Mouse (Mus musculus) naive thymus-derived CD4-positive, alpha-beta T cell, adult 5 months (primary cell): Measurements from ENCODE around the gene Dbx1. TPM values are rescaled to one million over a fixed set of nuclear protein-coding genes. Genes with fewer than 3 reads are reported as not detected.

Experiments used
- polyA plus RNA-seq: library from polyadenylated mRNA; unstranded; fragments of 100-300 nt; shearing (Covaris generic); gene quantifications from one replicate; pipeline ENCODE4 v1.2.1, GENCODE M21; 2017

The Dbx1 gene
- polyA plus RNA-seq: not detected

GRCm38 (mm10) chr7:49636491-49637115 is at the start of gene Dbx1:
TSS of gene Dbx1 (minus strand) at chr7:49636849.

Other genes with a start within 250 kb of the Dbx1 start
- 20.1 TPM for gene Htatip2, start 122.3 kb upstream of the Dbx1 start, polyA plus RNA-seq
- gene Prmt3, start 141.5 kb upstream of the Dbx1 start, polyA plus RNA-seq: 83.2 TPM